Mouse (Mus musculus): ENCODE measurements around the gene Zfp933. TPM values are rescaled to one million over a fixed set of nuclear protein-coding genes. Genes with fewer than 3 reads are reported as not detected.
"Not testable (repeated sequence)": the region's sequence is repeated elsewhere in the genome, so short reads cannot be mapped to it uniquely, and the experiment has no call there.

The Zfp933 gene
- total RNA-seq, 1 experiment from 2014 or later = 12.8 TPM

DNA sequence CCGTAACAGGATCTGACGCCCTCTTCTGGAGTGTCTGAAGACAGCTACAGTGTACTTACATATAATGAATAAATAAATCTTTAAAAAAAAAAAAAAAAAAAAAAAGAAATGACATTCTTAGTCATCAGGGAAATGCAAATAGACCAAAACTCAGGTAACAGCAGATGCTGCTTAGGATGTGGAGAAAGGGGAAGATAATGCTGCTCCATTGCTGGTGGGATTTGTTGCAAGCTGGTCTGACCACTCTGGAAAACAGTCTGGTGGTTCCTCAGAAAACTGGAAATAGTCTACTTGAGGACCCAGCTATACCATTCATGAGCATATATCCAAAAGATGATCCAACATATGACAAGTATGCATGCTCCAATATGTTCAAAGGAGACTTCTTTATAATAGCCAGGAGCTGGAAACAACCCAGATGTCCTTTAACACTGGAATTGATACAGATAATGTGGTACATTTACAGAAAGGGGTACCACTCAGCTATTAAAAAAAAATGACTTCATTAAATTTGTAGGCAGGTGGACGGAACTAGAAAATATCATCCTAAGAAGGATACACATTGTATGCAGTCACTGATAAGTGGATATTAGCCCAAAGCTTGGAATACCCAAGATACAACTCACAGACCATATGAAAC, 54.0 kb downstream of the Zfp933 start:
- not testable (repeated sequence) for ATAC-seq (replicated peaks in 1 of 2; ENCODE audit: insufficient read depth in 1 of 2, low FRiP score in 2 of 2, low TSS enrichment in 1 of 2, low read depth in 1 of 2, poor library complexity in 2 of 2, severe bottlenecking in 2 of 2)

- not testable (repeated sequence) for ATAC-seq (replicated peaks in 1 of 2; ENCODE audit: insufficient read depth in 1 of 2, low FRiP score in 2 of 2, low TSS enrichment in 1 of 2, low read depth in 1 of 2, poor library complexity in 2 of 2, severe bottlenecking in 2 of 2)
These were observed 54.7 kb downstream of the Zfp933 start for GRCm38 (mm10) chr4:147793390-147793916.

GRCm38 (mm10) chr4:147791729-147792128, 56.4 kb downstream of the Zfp933 start:
- ATAC-seq (replicated peaks in 1 of 2; ENCODE audit: insufficient read depth in 1 of 2, low FRiP score in 2 of 2, low TSS enrichment in 1 of 2, low read depth in 1 of 2, poor library complexity in 2 of 2, severe bottlenecking in 2 of 2) = not testable (repeated sequence)

Other genes starting within 250 kb of the Zfp933 start
- 7.6 and 13.1 TPM in 2 replicates for gene Zfp979, start 205.9 kb downstream of the Zfp933 start, total RNA-seq (2017)
- 0.69 and 1.0 TPM in 2 replicates for gene Zfp534, start 145.8 kb downstream of the Zfp933 start, total RNA-seq (2017)
- gene Zfp984, start 38.6 kb downstream of the Zfp933 start, total RNA-seq (2017) = 42.7 and 60.9 TPM in 2 replicates
- gene Miip, start 20.4 kb upstream of the Zfp933 start, total RNA-seq (2017) = 29.5 and 39.4 TPM in 2 replicates
- gene Fv1, start 20.6 kb upstream of the Zfp933 start, total RNA-seq (2017) = 18.2 and 19.9 TPM in 2 replicates
- gene Mfn2, start 56.3 kb upstream of the Zfp933 start, total RNA-seq (2017) = 27.5 and 29.5 TPM in 2 replicates
- gene Plod1, start 88.4 kb upstream of the Zfp933 start, total RNA-seq (2017) = 10.5 and 11.4 TPM in 2 replicates
- gene 2510039O18Rik, start 92.5 kb upstream of the Zfp933 start, total RNA-seq (2017) = 25.0 and 31.0 TPM in 2 replicates
- not detected in 2 replicates for gene Nppb, start 137.4 kb upstream of the Zfp933 start, total RNA-seq (2017)
- gene Nppa, start 152.4 kb upstream of the Zfp933 start, total RNA-seq (2017) = not detected in 2 replicates
- 4.3 TPM in 2 replicates for gene Clcn6, start 190.5 kb upstream of the Zfp933 start, total RNA-seq (2017)
- gene Mthfr, start 190.7 kb upstream of the Zfp933 start, total RNA-seq (2017) = 4.1 and 11.3 TPM in 2 replicates
- 42.2 and 44.9 TPM in 2 replicates for gene Agtrap, start 239.7 kb upstream of the Zfp933 start, total RNA-seq (2017)

All from hematopoietic stem cell, adult 5-6 weeks (primary cell).